Mouse (Mus musculus): ENCODE data around the gene Bcl6b.
A peak's percentile ranks its signal among the peaks of the same experiment; 100 is the strongest.

Bcl6b gene

GRCm38 (mm10) chr11:70233016-70233415, 3.4 kb upstream of the Bcl6b start:
- no peak for DNase-seq (ENCODE audit: low spot score in 2 of 2)

GRCm38 (mm10) chr11:70232546-70232945, 2.9 kb upstream of the Bcl6b start:
- no peak for DNase-seq (ENCODE audit: low spot score in 2 of 2)

GRCm38 (mm10) chr11:70230239-70230727, 685 bp upstream of the Bcl6b start:
- peak; percentile 64 to 88 for DNase-seq (ENCODE audit: low spot score in 2 of 2)

GRCm38 (mm10) chr11:70228828-70229227, 770 bp downstream of the Bcl6b start:
- peak; percentile 71 to 78 for DNase-seq (ENCODE audit: low spot score in 2 of 2)

- no peak for DNase-seq (ENCODE audit: low spot score in 2 of 2)
Measured at GRCm38 (mm10) chr11:70227661-70228245, 1.8 kb downstream of the Bcl6b start.

- DNase-seq (ENCODE audit: low spot score in 2 of 2): no peak
Measured at GRCm38 (mm10) chr11:70227126-70227525, 2.5 kb downstream of the Bcl6b start.

GRCm38 (mm10) chr11:70226602-70226890, 3.1 kb downstream of the Bcl6b start:
- DNase-seq (ENCODE audit: low spot score in 2 of 2): no peak

GRCm38 (mm10) chr11:70225798-70226601, 3.6 kb downstream of the Bcl6b start:
- no peak for DNase-seq (ENCODE audit: low spot score in 2 of 2)

- DNase-seq (ENCODE audit: low spot score in 2 of 2): no peak
Measured at GRCm38 (mm10) chr11:70223724-70224123, 5.9 kb downstream of the Bcl6b start.

- DNase-seq (ENCODE audit: low spot score in 2 of 2): no peak
Measured at GRCm38 (mm10) chr11:70221603-70222500, 7.7 kb downstream of the Bcl6b start.

- peak; percentile 84 to 85 for DNase-seq (ENCODE audit: low spot score in 2 of 2)
Measured at GRCm38 (mm10) chr11:70220731-70221602, 8.6 kb downstream of the Bcl6b start, which contains the start of gene Slc16a13. Gene Slc16a13, minus strand, starts transcription at chr11:70221064.

GRCm38 (mm10) chr11:70220323-70220722, 9.3 kb downstream of the Bcl6b start:
- DNase-seq (ENCODE audit: low spot score in 2 of 2): no peak

GRCm38 (mm10) chr11:70219873-70220272, 9.7 kb downstream of the Bcl6b start:
- DNase-seq (ENCODE audit: low spot score in 2 of 2): no peak

- no peak for DNase-seq (ENCODE audit: low spot score in 2 of 2)
Measured at GRCm38 (mm10) chr11:70218741-70219470, 10.7 kb downstream of the Bcl6b start.

- no peak for DNase-seq (ENCODE audit: low spot score in 2 of 2)
Measured at GRCm38 (mm10) chr11:70218039-70218438, 11.6 kb downstream of the Bcl6b start.

GRCm38 (mm10) chr11:70216103-70216502, 13.5 kb downstream of the Bcl6b start:
- no peak for DNase-seq (ENCODE audit: low spot score in 2 of 2)

GRCm38 (mm10) chr11:70215301-70215700, 14.3 kb downstream of the Bcl6b start:
- DNase-seq (ENCODE audit: low spot score in 2 of 2): no peak

- DNase-seq (ENCODE audit: low spot score in 2 of 2): no peak
Measured at GRCm38 (mm10) chr11:70214856-70215209, 14.8 kb downstream of the Bcl6b start.

- no peak for DNase-seq (ENCODE audit: low spot score in 2 of 2)
Measured at GRCm38 (mm10) chr11:70214191-70214855, 15.3 kb downstream of the Bcl6b start.

- no peak for DNase-seq (ENCODE audit: low spot score in 2 of 2)
Measured at GRCm38 (mm10) chr11:70213736-70214135, 15.9 kb downstream of the Bcl6b start.

Data from thymus, postnatal 10 days (tissue).